Mouse (Mus musculus): ENCODE measurements around the gene Ccdc127.

The Ccdc127 gene

DNA sequence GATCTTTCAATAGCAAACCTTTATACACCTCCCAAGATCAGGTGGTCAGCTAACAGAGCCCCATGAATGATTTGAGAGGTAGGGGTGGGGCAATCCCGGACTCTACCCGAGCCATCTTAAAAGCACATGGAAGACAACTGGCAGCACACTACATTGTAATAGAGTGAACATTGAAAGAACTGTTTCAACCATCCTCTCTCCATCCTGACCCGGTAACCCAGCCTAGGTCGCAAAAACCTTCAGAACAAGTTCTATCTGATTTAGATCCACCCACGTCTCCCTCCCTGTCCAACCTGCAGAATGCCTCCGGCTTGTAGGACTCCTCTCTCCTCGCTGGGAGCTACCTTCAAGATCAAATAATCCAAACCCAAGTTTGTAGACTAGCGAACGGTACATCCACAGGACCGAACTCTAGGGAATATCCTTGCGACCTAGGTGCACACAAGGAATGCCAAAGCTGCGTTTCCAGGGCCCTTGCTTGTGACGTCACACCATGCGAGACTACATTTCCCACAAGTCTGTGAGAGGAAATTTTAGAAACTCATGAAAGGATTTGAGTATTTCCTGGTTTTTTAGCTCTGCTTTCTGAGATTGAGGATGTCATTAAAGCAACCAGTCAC lies 40.4 kb downstream of the Ccdc127 start, which contains the start of gene Zfp72:
Gene Zfp72, minus strand, starts transcription at position 466 of the 620 bp plus-strand sequence.
- peak; percentile 39 for DNase-seq

DNA sequence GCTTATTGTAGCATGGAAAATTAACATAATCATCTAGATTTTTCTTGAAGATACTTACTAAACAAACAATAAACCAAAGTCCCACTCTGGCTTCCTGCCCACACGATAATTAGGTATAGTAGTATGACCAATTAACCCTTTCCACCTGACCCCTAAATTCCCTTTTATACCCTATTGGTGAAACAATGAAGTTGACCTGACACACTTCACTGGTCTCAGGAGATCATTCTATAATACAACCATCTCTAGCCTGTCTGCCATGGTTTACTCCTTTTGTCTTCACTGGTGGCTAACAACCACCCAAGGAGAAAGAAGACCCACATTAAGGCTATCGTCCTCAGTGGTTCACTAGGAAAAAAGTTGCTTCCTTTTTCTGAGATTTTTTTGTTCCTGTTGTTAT lies 41.0 kb downstream of the Ccdc127 start:
- no peak for DNase-seq

DNA sequence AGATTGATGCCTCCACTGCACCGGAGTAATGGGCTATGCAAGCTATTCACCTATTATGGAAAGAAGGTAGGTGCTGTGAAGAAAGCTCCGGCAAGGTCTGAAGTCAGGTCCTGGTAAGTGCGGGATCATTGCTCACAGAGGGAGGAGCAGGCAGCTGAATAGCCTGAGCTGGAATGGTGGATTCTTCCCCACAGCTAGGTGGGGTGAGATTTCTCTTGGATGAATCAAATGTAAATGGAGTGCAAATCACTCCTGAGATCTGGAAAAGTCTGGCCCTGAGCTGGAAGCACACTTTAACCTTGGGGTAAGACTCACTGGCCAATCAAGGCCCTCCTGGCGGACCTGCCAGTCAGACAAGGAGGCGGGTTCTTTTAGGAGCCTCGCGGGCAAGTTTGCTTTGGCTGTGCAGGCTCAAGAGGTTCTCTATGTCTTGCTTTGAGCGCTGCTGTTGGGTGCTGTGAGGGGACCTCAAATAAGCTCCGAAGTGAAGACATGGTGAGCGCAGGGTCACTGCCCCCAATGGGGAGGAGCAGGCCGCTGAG lies 49.3 kb downstream of the Ccdc127 start, which contains the start of gene Ftl1-ps1:
Gene Ftl1-ps1, plus strand, starts transcription at position 397 of the 542 bp plus-strand sequence.
- DNase-seq: no peak

Measured in liver (tissue).